Mouse (Mus musculus): Measurements from ENCODE around the gene Fam205c. TPM values are rescaled to one million over a fixed set of nuclear protein-coding genes. Genes with fewer than 3 reads are reported as not detected.

Gene Fam205c
- total and polyA plus RNA-seq, 2 experiments from 2014 or later, result 3.2 TPM; not detected in 1

DNA sequence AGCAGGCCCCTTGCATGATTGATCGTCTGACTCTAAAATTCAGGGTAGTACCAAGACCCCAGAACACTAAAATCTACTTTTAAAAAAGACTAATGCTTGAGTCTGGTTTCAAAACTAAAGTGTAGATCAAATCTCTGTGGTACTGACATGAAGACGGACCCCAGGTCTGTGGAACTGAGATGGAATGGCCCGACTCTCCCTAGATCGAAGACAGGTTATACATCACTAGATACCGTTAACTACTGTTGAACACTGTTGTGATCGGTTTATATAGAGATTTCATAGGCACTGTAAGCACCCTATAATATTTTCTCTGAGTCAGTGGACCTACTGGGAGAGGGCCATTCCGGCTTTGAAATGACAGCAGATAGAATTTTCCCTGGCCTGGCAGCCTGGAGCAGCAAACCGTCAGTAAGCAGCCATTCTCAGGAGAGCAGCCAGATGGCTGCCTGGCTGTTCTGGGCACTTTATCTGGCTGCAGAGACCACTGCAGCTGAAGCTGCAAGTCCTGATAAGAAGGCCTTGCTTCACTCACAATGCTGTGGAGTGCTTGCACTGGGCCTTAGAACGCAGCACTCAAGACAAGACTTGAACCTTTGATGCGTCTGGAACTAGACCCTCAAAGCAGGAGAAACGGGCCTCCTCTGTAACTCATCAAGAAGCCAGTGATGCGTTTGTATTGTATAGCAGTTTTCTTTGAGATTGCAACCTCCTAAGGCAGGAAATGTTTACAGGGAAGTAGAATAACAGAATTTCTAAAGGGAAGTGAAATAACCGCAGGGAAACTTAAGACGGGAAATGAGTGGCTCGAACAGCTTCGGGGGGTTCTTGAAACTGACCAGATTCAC, 6.0 kb upstream of the Fam205c start:
- Histone ChIP-seq H3K27ac (ENCODE audit: low read depth, low read length) (no peak overlapping the region), H3K9ac (no peak overlapping the region), H3K9me3 (ENCODE audit: low read length) (no peaks in the 10 kb centered on the region), H3K36me3 (ENCODE audit: insufficient read depth) (no peaks in the 10 kb centered on the region), H3K4me1 (ENCODE audit: insufficient read depth) (no peaks in the 10 kb centered on the region), H3K4me2 (ENCODE audit: low read depth) (no peak overlapping the region), H3K4me3 (ENCODE audit: low read depth, low read length) (no peak overlapping the region), H3K27me3 (ENCODE audit: insufficient read depth, low read length) (no peaks in the 10 kb centered on the region)
- no peak for ATAC-seq
- 83% methylated on average over 16 of the region's 16 CpGs for WGBS
- no peak for DNase-seq
- TF ChIP-seq CTCF (IDR thresholded peaks at IDR 0.05; ENCODE audit: low read depth), result no peak

DNA sequence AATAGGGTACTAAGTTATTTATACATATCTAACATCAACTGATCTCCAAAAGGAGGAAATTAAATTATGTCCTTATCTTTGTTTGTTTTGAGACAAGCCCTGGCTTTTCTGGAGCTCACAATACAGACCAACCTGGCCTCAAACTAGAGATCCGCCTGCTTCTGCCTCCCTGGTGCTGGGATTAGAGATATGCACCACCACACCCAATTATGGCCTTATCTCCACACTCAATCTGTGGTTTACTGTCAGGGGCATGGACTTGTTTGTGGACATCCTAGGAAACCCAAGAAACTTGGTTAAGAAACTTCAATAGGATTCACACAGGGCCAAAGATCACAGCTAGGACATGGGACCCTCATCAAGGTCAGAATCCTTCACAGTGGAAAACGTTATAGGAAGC, 3.6 kb upstream of the Fam205c start:
- DNase-seq (no peak), ATAC-seq (no peak)
- no peak overlapping the region for H3K27ac ChIP-seq (ENCODE audit: low read depth, low read length)
- no peak overlapping the region for H3K9ac ChIP-seq
- 89% methylated on average over 2 of the region's 2 CpGs for WGBS
- no peaks in the 10 kb centered on the region for H3K36me3 ChIP-seq (ENCODE audit: insufficient read depth)
- H3K4me1 ChIP-seq (ENCODE audit: insufficient read depth), result no peaks in the 10 kb centered on the region
- H3K27me3 ChIP-seq (ENCODE audit: insufficient read depth, low read length), result no peaks in the 10 kb centered on the region
- TF ChIP-seq CTCF (IDR thresholded peaks at IDR 0.05; ENCODE audit: low read depth), result no peak
- H3K9me3 ChIP-seq (ENCODE audit: low read length), result no peaks in the 10 kb centered on the region
- H3K4me2 ChIP-seq (ENCODE audit: low read depth), result no peak overlapping the region
- H3K4me3 ChIP-seq (ENCODE audit: low read depth, low read length), result no peak overlapping the region

GRCm38 (mm10) chr4:42876586-42877291, 2.7 kb upstream of the Fam205c start:
- TF ChIP-seq CTCF (IDR thresholded peaks at IDR 0.05; ENCODE audit: low read depth), result peak; percentile 81
- H3K27ac ChIP-seq (ENCODE audit: low read depth, low read length), result no peak overlapping the region
- H3K27me3 ChIP-seq (ENCODE audit: insufficient read depth, low read length), result no peaks in the 10 kb centered on the region
- no peaks in the 10 kb centered on the region for H3K9me3 ChIP-seq (ENCODE audit: low read length)
- no peaks in the 10 kb centered on the region for H3K4me1 ChIP-seq (ENCODE audit: insufficient read depth)
- H3K4me2 ChIP-seq (ENCODE audit: low read depth), result no peak overlapping the region
- no peaks in the 10 kb centered on the region for H3K36me3 ChIP-seq (ENCODE audit: insufficient read depth)
- no peak overlapping the region for H3K9ac ChIP-seq
- no peak overlapping the region for H3K4me3 ChIP-seq (ENCODE audit: low read depth, low read length)
- ATAC-seq, result peak; percentile 94
- peak; percentile 85 for DNase-seq
- 33% methylated on average over 5 of the region's 5 CpGs for WGBS

GRCm38 (mm10) chr4:42872746-42873435, 1.1 kb downstream of the Fam205c start:
- no peak for ATAC-seq
- H3K9ac ChIP-seq, result no peak overlapping the region
- no peak overlapping the region for H3K4me3 ChIP-seq (ENCODE audit: low read depth, low read length)
- no peak overlapping the region for H3K27ac ChIP-seq (ENCODE audit: low read depth, low read length)
- H3K36me3 ChIP-seq (ENCODE audit: insufficient read depth), result no peaks in the 10 kb centered on the region
- H3K27me3 ChIP-seq (ENCODE audit: insufficient read depth, low read length), result no peaks in the 10 kb centered on the region
- H3K4me2 ChIP-seq (ENCODE audit: low read depth), result no peak overlapping the region
- TF ChIP-seq CTCF (IDR thresholded peaks at IDR 0.05; ENCODE audit: low read depth), result no peak
- no peak for DNase-seq
- no peaks in the 10 kb centered on the region for H3K9me3 ChIP-seq (ENCODE audit: low read length)
- H3K4me1 ChIP-seq (ENCODE audit: insufficient read depth), result no peaks in the 10 kb centered on the region
- 90% methylated on average over 16 of the region's 16 CpGs for WGBS

DNA sequence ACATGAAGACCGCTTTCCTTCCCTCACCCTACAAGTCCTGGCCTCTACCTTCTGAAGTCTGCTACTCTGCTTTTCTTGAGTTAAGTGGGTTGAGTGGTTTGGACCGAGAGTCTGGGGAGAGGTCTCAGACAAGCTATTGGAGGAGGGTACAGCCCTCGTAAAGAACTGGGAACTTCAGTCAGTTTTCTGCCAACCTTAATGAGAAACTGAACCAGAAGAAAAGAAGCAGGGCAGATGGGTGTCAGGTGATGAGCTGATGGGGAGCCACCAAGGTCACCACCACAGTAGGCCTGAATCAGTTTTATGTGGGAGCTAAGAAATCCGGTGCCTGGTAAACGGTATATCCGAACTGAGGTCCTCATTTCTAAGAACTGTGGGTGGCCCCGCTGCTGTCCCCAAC, 1.9 kb downstream of the Fam205c start:
- H3K27me3 ChIP-seq (ENCODE audit: insufficient read depth, low read length), result no peaks in the 10 kb centered on the region
- H3K9ac ChIP-seq, result no peak overlapping the region
- no peaks in the 10 kb centered on the region for H3K4me1 ChIP-seq (ENCODE audit: insufficient read depth)
- ATAC-seq, result no peak
- no peaks in the 10 kb centered on the region for H3K36me3 ChIP-seq (ENCODE audit: insufficient read depth)
- no peak for DNase-seq
- H3K4me2 ChIP-seq (ENCODE audit: low read depth), result no peak overlapping the region
- 95% methylated on average over 7 of the region's 7 CpGs for WGBS
- H3K4me3 ChIP-seq (ENCODE audit: low read depth, low read length), result no peak overlapping the region
- H3K27ac ChIP-seq (ENCODE audit: low read depth, low read length), result no peak overlapping the region
- H3K9me3 ChIP-seq (ENCODE audit: low read length), result no peaks in the 10 kb centered on the region
- no peak for TF ChIP-seq CTCF (IDR thresholded peaks at IDR 0.05; ENCODE audit: low read depth)

DNA sequence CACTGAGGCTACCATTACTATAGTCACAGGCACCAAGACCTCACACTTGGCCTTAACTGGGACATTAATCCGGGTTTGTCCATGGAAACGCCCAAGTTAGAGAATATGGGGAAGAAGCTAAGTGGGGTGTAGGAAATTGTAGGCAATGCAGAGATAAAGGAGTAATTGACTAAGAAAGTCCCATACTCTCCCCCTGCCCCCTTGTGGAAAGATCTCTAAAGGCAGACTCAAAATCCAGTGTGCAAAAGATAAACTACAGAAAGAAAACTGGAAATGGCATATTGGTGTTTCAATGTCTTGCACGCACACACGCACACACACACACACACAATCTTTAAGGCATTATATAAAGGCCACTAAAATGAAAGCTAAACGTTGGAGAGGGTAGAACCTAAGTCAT, 3.3 kb downstream of the Fam205c start:
- Histone ChIP-seq H3K4me1 (ENCODE audit: insufficient read depth) (no peaks in the 10 kb centered on the region), H3K4me2 (ENCODE audit: low read depth) (no peak overlapping the region), H3K4me3 (ENCODE audit: low read depth, low read length) (no peak overlapping the region), H3K27me3 (ENCODE audit: insufficient read depth, low read length) (no peaks in the 10 kb centered on the region), H3K9me3 (ENCODE audit: low read length) (no peaks in the 10 kb centered on the region), H3K36me3 (ENCODE audit: insufficient read depth) (no peaks in the 10 kb centered on the region), H3K27ac (ENCODE audit: low read depth, low read length) (no peak overlapping the region), H3K9ac (no peak overlapping the region)
- TF ChIP-seq CTCF (IDR thresholded peaks at IDR 0.05; ENCODE audit: low read depth), result peak; percentile 70
- ATAC-seq, result 0 out of 2 replicates have a peak, but pooled peaks have one; percentile 43
- 83% methylated on average over 5 of the region's 5 CpGs for WGBS
- DNase-seq, result peak; percentile 35
